Mouse (Mus musculus): ENCODE data around the gene Top2b. TPM values are rescaled to one million over a fixed set of nuclear protein-coding genes. Genes with fewer than 3 reads are reported as not detected.

The Top2b gene
- total and polyA plus RNA-seq, 3 experiments = 32.4 to 74.0 (median 62.4) TPM

- Histone ChIP-seq H3K9ac (ENCODE audit: insufficient read depth, low read depth) (no peak overlapping the region), H3K36me3 (replicated peaks in 1 of 2; ENCODE audit: control insufficient read depth in 1 of 2, insufficient read depth in 1 of 2, low read length in 1 of 2) (peaks cover 0 to 8% of the 10 kb centered on the region in 2 experiments), H3K9me3 (replicated peaks; ENCODE audit: low read length) (no peaks in the 10 kb centered on the region), H3K27me3 (replicated peaks) (no peaks in the 10 kb centered on the region), H3K4me3 (replicated peaks in 1 of 3; ENCODE audit: low read depth in 2 of 3, low read length in 2 of 3, poor library complexity in 1 of 3) (no peak overlapping the region), H3K79me2 (replicated peaks; ENCODE audit: control insufficient read depth, extremely low read depth, insufficient read depth, poor library complexity, severe bottlenecking) (no peaks in the 10 kb centered on the region), H3K27ac (ENCODE audit: insufficient read depth, low read depth) (no peak overlapping the region), H3K4me2 (ENCODE audit: insufficient read depth, low read depth, poor library complexity, severe bottlenecking) (no peak overlapping the region), H3K4me1 (ENCODE audit: control insufficient read depth in 1 of 2, insufficient read depth in 2 of 2) (peaks cover 0 to 15% of the 10 kb centered on the region in 2 experiments; a peak in 2 of 4 replicates)
- in situ Hi-C loops (cut with MboI; ENCODE audit: low pct_ligation_motif_present, low pct_unique_long_range_greater_than_20kb, low sequenced_read_pairs) = no loop called here
- no peak for TF ChIP-seq SMC3 (IDR thresholded peaks at IDR 0.05; ENCODE audit: low read depth, low read length)
- no peak for TF ChIP-seq POLR2A (IDR thresholded peaks at IDR 0.05; ENCODE audit: low read depth, low read length)
- TF ChIP-seq USF1 (IDR thresholded peaks at IDR 0.05; ENCODE audit: low read depth, low read length) = no peak
- TF ChIP-seq JUND (conservative IDR thresholded peaks at IDR 0.05; ENCODE audit: low read depth, low read length) = no peak
- TF ChIP-seq CHD1 (IDR thresholded peaks at IDR 0.05; ENCODE audit: low read depth, low read length) = no peak
- no peak for TF ChIP-seq RAD21 (IDR thresholded peaks at IDR 0.05; ENCODE audit: low read depth, low read length)
- no peak for TF ChIP-seq TCF12 (IDR thresholded peaks at IDR 0.05; ENCODE audit: low read depth, low read length)
- TF ChIP-seq SIN3A (IDR thresholded peaks at IDR 0.05; ENCODE audit: low read length) = no peak
- TF ChIP-seq CTCF (conservative IDR thresholded peaks at IDR 0.05 in 1 of 2, IDR thresholded peaks at IDR 0.05 in 1 of 2; ENCODE audit: low read depth in 2 of 2, low read length in 2 of 2) = no peak
- TF ChIP-seq USF2 (conservative IDR thresholded peaks at IDR 0.05; ENCODE audit: low read depth, low read length) = no peak
- no peak for DNase-seq (ENCODE audit: extremely low read depth)
- dilution Hi-C loops (cut with MboI; ENCODE audit: extremely low pct_ligation_motif_present, extremely low pct_unique_long_range_greater_than_20kb, low sequenced_read_pairs) = no loop called here
Measured at GRCm38 (mm10) chr14:16437386-16437785, 72.4 kb downstream of the Top2b start.

- no peak overlapping the region for H3K4me2 ChIP-seq (ENCODE audit: insufficient read depth, low read depth, poor library complexity, severe bottlenecking)
- TF ChIP-seq BHLHE40 (IDR thresholded peaks at IDR 0.05; ENCODE audit: low read depth, low read length) (no peak), GABPA (IDR thresholded peaks at IDR 0.05; ENCODE audit: insufficient replicate concordance, low read depth, low read length) (no peak), CHD2 (IDR thresholded peaks at IDR 0.05; ENCODE audit: low read length) (no peak), MAX (IDR thresholded peaks at IDR 0.05; ENCODE audit: low read length) (no peak), USF1 (IDR thresholded peaks at IDR 0.05; ENCODE audit: low read depth, low read length) (no peak), NELFE (IDR thresholded peaks at IDR 0.05; ENCODE audit: low read depth, low read length) (no peak), PAX5 (IDR thresholded peaks at IDR 0.05; ENCODE audit: low read length) (no peak), SMC3 (IDR thresholded peaks at IDR 0.05; ENCODE audit: low read depth, low read length) (no peak), ZNF384 (IDR thresholded peaks at IDR 0.05; ENCODE audit: low read depth, low read length) (no peak), EP300 (IDR thresholded peaks at IDR 0.05; ENCODE audit: low read length) (no peak), MAZ (IDR thresholded peaks at IDR 0.05; ENCODE audit: low read depth, low read length) (no peak), MAFK (IDR thresholded peaks at IDR 0.05; ENCODE audit: insufficient replicate concordance, low read length) (no peak), JUN (IDR thresholded peaks at IDR 0.05; ENCODE audit: insufficient read depth, low read depth, low read length) (no peak), HCFC1 (IDR thresholded peaks at IDR 0.05; ENCODE audit: low read depth, low read length) (no peak), ETS1 (conservative IDR thresholded peaks at IDR 0.05; ENCODE audit: low read depth, low read length) (no peak)
- peaks cover 0 to 5% of the 10 kb centered on the region in 2 experiments for H3K36me3 ChIP-seq (replicated peaks in 1 of 2; ENCODE audit: control insufficient read depth in 1 of 2, insufficient read depth in 1 of 2, low read length in 1 of 2)
- in situ Hi-C loops (cut with MboI; ENCODE audit: low pct_ligation_motif_present, low pct_unique_long_range_greater_than_20kb, low sequenced_read_pairs) = no loop called here
- DNase-seq (ENCODE audit: extremely low read depth) = no peak
- no peaks in the 10 kb centered on the region for H3K79me2 ChIP-seq (replicated peaks; ENCODE audit: control insufficient read depth, extremely low read depth, insufficient read depth, poor library complexity, severe bottlenecking)
- dilution Hi-C loops (cut with MboI; ENCODE audit: extremely low pct_ligation_motif_present, extremely low pct_unique_long_range_greater_than_20kb, low sequenced_read_pairs) = no loop called here
- H3K9me3 ChIP-seq (replicated peaks; ENCODE audit: low read length) = no peaks in the 10 kb centered on the region
- H3K9ac ChIP-seq (ENCODE audit: insufficient read depth, low read depth) = no peak overlapping the region
- no peak overlapping the region for H3K27ac ChIP-seq (ENCODE audit: insufficient read depth, low read depth)
- no peak overlapping the region for H3K4me3 ChIP-seq (replicated peaks in 1 of 3; ENCODE audit: low read depth in 2 of 3, low read length in 2 of 3, poor library complexity in 1 of 3)
- H3K27me3 ChIP-seq (replicated peaks) = no peaks in the 10 kb centered on the region
- H3K4me1 ChIP-seq (ENCODE audit: control insufficient read depth in 1 of 2, insufficient read depth in 2 of 2) = peaks cover 0 to 3% of the 10 kb centered on the region in 2 experiments; a peak in 1 of 4 replicates
Measured at GRCm38 (mm10) chr14:16439385-16440126, 74.6 kb downstream of the Top2b start.
